Mouse (Mus musculus) cerebellum, postnatal 14 days (tissue): ENCODE measurements at regions not wholly inside any gene's neighbourhood (a gene's known extent, or its start where the extent isn't known, plus 50 kb on each side); places are given as distances from the start of the nearest gene placed in this dataset.
"Not testable (repeated sequence)": the region's sequence is repeated elsewhere in the genome, so short reads cannot be mapped to it uniquely, and the experiment has no call there.

Source experiments
- DNase-seq, 2 experiments: peaks; one replicate each; pipeline ENCODE4 v3.0.0; 2021; ENCODE audit warnings: mixed read lengths in 2 of 2

- no peak for DNase-seq
These were observed 186.9 kb upstream of the Gm10750 start for GRCm38 (mm10) chr2:149203896-149204295.

- no peak for DNase-seq
These were observed 178.7 kb upstream of the Gm10750 start for GRCm38 (mm10) chr2:149195736-149196135.

GRCm38 (mm10) chr2:149158434-149158833, 141.4 kb upstream of the Gm10750 start:
- DNase-seq, result peak in 1 of 2 experiments; percentile 7

- DNase-seq, result not testable (repeated sequence)
These were observed 92.5 kb upstream of the Gm10750 start for GRCm38 (mm10) chr2:149109551-149109950.

GRCm38 (mm10) chr2:149092146-149092545, 75.1 kb upstream of the Gm10750 start:
- DNase-seq, result no peak
